Mouse (Mus musculus): ENCODE measurements around the gene Myh1.
A peak's percentile ranks its signal among the peaks of the same experiment; 100 is the strongest.

Gene Myh1

GRCm38 (mm10) chr11:67235639-67236358 lies 35.9 kb downstream of the Myh1 start:
- peak; percentile 67 for DNase-seq

GRCm38 (mm10) chr11:67236799-67237198 lies 36.9 kb downstream of the Myh1 start:
- DNase-seq: no peak

DNA sequence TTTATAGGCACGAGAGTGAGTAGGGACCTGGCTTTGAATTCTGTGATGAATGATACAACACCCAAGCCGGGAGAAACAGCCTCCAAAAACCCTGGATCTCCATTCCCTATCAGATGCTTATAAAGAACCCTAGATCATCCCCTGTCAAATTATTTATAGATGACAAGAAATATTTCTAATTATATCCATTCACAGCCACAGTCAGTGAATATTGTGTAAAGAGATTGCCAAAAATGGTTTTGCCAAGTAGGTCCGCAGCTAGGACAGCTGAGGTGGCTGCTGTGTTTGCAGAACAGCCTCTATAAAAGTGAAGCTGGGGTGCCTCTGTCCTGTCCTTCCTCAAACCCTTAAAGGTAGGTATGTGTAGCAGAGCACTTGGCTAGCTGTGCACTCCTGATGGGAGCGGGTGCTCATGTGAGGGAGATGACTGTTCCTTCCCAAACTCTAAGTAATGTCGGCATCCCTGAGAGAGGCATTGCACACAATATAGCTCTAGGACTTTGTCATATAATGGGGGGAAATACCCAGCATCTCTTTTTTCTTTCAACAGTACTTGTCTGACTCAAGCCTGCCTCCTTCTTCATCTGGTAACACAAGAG lies 37.7 kb downstream of the Myh1 start, which contains the start of gene Myh4:
Gene Myh4, plus strand, starts transcription at position 549 of the 599 bp plus-strand sequence.
- no peak for DNase-seq

DNA sequence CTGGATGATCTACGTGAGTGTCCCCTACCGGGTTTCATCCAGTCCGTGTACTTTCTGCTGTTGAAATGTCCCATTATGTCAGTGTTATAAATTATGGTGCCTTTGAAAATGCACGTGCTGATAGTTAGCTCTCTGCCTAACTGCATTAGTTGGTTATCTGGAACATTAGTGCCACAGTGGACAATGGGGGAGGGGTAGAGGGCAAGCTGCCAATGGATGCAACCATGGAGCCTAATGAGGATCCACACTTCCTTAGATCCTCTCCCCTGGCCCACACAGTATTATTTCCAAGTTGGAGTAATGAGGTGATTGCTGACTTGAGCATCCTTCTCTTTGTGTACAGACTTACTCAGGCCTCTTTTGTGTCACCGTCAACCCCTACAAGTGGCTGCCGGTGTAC lies 41.2 kb downstream of the Myh1 start:
- DNase-seq: no peak

DNA sequence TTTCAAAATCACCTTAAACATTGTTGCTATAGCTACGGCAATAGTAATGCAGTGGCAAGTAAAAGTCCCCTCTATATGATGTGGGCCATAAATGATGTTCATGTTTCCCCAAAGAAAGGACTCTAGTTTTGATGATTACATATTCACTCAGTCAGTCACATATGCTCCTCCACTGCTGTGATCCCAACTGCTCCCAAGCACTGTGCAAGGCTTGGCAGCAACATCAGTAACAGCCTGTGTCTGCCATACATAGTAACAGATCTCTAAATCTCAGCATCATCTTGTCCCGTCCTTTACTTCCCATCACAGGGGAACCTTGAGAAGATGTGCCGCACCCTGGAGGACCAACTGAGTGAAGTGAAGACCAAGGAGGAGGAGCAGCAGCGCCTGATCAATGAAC lies 53.8 kb downstream of the Myh1 start:
- no peak for DNase-seq

DNA sequence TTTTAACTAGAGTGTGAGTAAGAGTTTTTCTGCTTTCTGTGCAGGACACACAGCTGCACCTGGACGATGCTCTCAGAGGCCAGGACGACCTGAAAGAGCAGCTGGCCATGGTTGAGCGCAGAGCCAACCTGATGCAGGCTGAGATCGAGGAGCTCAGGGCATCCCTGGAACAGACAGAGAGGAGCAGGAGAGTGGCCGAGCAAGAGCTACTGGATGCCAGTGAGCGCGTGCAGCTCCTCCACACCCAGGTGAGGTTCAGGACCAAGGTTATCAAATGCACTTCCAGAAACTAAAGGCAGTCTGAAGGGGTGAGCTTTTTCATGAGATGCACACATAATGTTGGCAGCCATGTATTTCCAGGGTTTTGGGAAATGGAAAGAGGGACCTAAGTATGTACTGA lies 57.2 kb downstream of the Myh1 start:
- DNase-seq: no peak

GRCm38 (mm10) chr11:67260956-67261355 lies 61.1 kb downstream of the Myh1 start:
- no peak for DNase-seq

All from embryo, embryonic 11 days (tissue).